Mouse (Mus musculus): ENCODE data around the gene Pde10a.

GRCm38 (mm10) chr17:8785908-8786307 lies 260.7 kb downstream of the Pde10a start:
- TF ChIP-seq ZC3H11A (IDR thresholded peaks at IDR 0.05; ENCODE audit: borderline replicate concordance, low read depth, low read length) (no peak), HCFC1 (IDR thresholded peaks at IDR 0.05; ENCODE audit: borderline replicate concordance, insufficient read depth, low read length) (no peak), MAFK (IDR thresholded peaks at IDR 0.05; ENCODE audit: insufficient read depth, low read depth, low read length) (no peak), ZNF384 (IDR thresholded peaks at IDR 0.05; ENCODE audit: low read depth, low read length) (no peak), CHD2 (IDR thresholded peaks at IDR 0.05; ENCODE audit: low read depth, low read length) (no peak)

Measured in ES-E14 (cell line).